In the genomic region with DNA sequence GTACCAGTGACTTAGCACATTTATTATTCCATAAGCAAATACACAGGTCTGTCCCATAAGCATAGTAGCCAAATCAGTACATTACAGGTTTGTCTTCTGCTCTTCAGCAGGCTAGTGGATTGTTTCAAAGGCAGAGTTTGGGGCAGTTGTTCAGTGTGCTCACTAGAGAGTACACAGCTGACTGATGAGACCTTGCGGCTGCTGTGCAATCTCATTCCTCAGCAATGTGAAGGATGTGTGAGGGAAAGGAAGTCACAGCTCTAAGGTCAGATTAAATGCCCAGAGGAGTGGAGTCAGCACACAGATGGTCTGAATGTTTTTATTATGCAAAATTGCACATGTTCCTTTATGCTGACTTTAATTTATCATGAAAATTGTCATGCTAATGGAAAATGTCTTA, we compare ENCODE assay signal across 28 mouse cellular contexts. TPM values are rescaled to one million over a fixed set of nuclear protein-coding genes. Genes with fewer than 3 reads are reported as not detected.
DNase-seq lines count a peak whose midpoint lies in the region; ATAC-seq and TF ChIP-seq lines count a peak whose summit lies in the region.
"Had no signal": no experiment of that assay in that cellular context is flagged by ENCODE, and none has a peak within 500 bp of the region (broad histone marks: within the 10 kb centered on the region; RNA-seq: fewer than 3 reads in every experiment).

No protein-coding gene starts in this region.

- WGBS in heart, embryonic 10.5 days: 62% methylated on average over 1 of the region's 1 CpGs
- 43% methylated on average over 1 of the region's 1 CpGs for WGBS in heart, embryonic 12.5 days
- WGBS in lung, postnatal 0 days: 60% methylated on average over 1 of the region's 1 CpGs
- WGBS in lung, adult 2 months: 78% methylated on average over 1 of the region's 1 CpGs

- no peak for ATAC-seq in heart, embryonic 12.5 days (ENCODE audit: insufficient number of reproducible peaks, low FRiP score)
- ATAC-seq in lung, postnatal 0 days: peak; percentile 55
- ATAC-seq: forebrain, embryonic 15.5 days; hindbrain, postnatal 0 days; intestine, embryonic 16.5 days had no signal

- no peak overlapping the region for H3K4me2 ChIP-seq in heart, embryonic 12.5 days
- H3K4me2 ChIP-seq in lung, postnatal 0 days (replicated peaks; ENCODE audit: low read depth, low read length): no peak overlapping the region
- H3K4me2 ChIP-seq: embryonic facial prominence, embryonic 13.5 days; forebrain, embryonic 12.5 days; forebrain, embryonic 15.5 days; hindbrain, embryonic 14.5 days had no signal

- no peak overlapping the region for H3K9ac ChIP-seq in heart, embryonic 12.5 days
- H3K9ac ChIP-seq in lung, postnatal 0 days (replicated peaks; ENCODE audit: low read depth): no peak overlapping the region
- H3K9ac ChIP-seq: embryonic facial prominence, embryonic 13.5 days; forebrain, embryonic 12.5 days; forebrain, embryonic 15.5 days; hindbrain, embryonic 14.5 days had no signal

- DNase-seq in adrenal gland, adult 2 months: peak; percentile 39
- no peak for DNase-seq in adrenal gland, adult 8-10 months
- DNase-seq in heart, embryonic 10.5 days (ENCODE audit: low spot score): peak; percentile 68
- DNase-seq in lung, postnatal 0 days (ENCODE audit: low spot score): peak; percentile 29
- no peak for DNase-seq in lung, adult 2 months
- peak; percentile 27 for DNase-seq in lung, postnatal 36 days
- no peak for DNase-seq in urinary bladder, postnatal 10 days (ENCODE audit: low spot score)
- DNase-seq: B cell, adult 2 months; cerebellum, postnatal 10 days; cerebellum, postnatal 36 days; embryo, embryonic 11 days; gastrocnemius, postnatal 25 days; heart, postnatal 4 days had no signal

- TF ChIP-seq EP300 in lung, postnatal 0 days (IDR thresholded peaks at IDR 0.05): no peak

- no peaks in the 10 kb centered on the region for H3K9me3 ChIP-seq in heart, embryonic 10.5 days
- H3K9me3 ChIP-seq in heart, embryonic 12.5 days (replicated peaks): no peaks in the 10 kb centered on the region
- no peaks in the 10 kb centered on the region for H3K9me3 ChIP-seq in lung, postnatal 0 days (ENCODE audit: low read length)
- H3K9me3 ChIP-seq: embryonic facial prominence, embryonic 13.5 days; forebrain, embryonic 12.5 days; forebrain, embryonic 15.5 days; G1E had no signal

- H3K36me3 ChIP-seq in heart, embryonic 10.5 days: peaks cover 64% of the 10 kb centered on the region
- H3K36me3 ChIP-seq in heart, embryonic 12.5 days: peaks cover 58% of the 10 kb centered on the region
- H3K36me3 ChIP-seq in lung, postnatal 0 days (ENCODE audit: insufficient read depth, low read length): peaks cover 25% of the 10 kb centered on the region

- no peak overlapping the region for H3K4me3 ChIP-seq in heart, embryonic 10.5 days
- H3K4me3 ChIP-seq in heart, embryonic 12.5 days: no peak overlapping the region
- no peak overlapping the region for H3K4me3 ChIP-seq in lung, postnatal 0 days (ENCODE audit: low read depth, low read length)
- no peak overlapping the region for H3K4me3 ChIP-seq in lung, adult 2 months (replicated peaks; ENCODE audit: extremely low read depth, low read depth, low read length)
- H3K4me3 ChIP-seq: embryonic facial prominence, embryonic 10.5 days; embryonic facial prominence, embryonic 13.5 days; erythroblast, embryonic 14.5 days; forebrain, embryonic 12.5 days; forebrain, embryonic 15.5 days had no signal

- no peak overlapping the region for H3K27ac ChIP-seq in heart, embryonic 10.5 days
- no peak overlapping the region for H3K27ac ChIP-seq in heart, embryonic 12.5 days (ENCODE audit: poor library complexity, severe bottlenecking)
- no peak overlapping the region for H3K27ac ChIP-seq in lung, postnatal 0 days (ENCODE audit: low read length)
- H3K27ac ChIP-seq: embryonic facial prominence, embryonic 10.5 days; embryonic facial prominence, embryonic 13.5 days; forebrain, embryonic 12.5 days; forebrain, embryonic 15.5 days; hindbrain, embryonic 14.5 days; hindbrain, postnatal 0 days had no signal

- no peak for TF ChIP-seq POLR2A in lung, adult 2 months (IDR thresholded peaks at IDR 0.05; ENCODE audit: borderline replicate concordance, extremely low read depth, low read depth, low read length)

- H3K4me1 ChIP-seq in heart, embryonic 10.5 days: peaks cover 7% of the 10 kb centered on the region
- H3K4me1 ChIP-seq in heart, embryonic 12.5 days (replicated peaks): peaks cover 12% of the 10 kb centered on the region
- H3K4me1 ChIP-seq in lung, postnatal 0 days (ENCODE audit: insufficient read depth, low read depth, low read length): peaks cover 3% of the 10 kb centered on the region; the same call in 1 of the 2 replicates
- H3K4me1 ChIP-seq in lung, adult 2 months (ENCODE audit: control insufficient read depth, insufficient read depth, low read length): peaks cover 2% of the 10 kb centered on the region; the same call in 1 of the 2 replicates

- no peaks in the 10 kb centered on the region for H3K27me3 ChIP-seq in heart, embryonic 10.5 days (ENCODE audit: insufficient read depth, poor library complexity, severe bottlenecking)
- no peaks in the 10 kb centered on the region for H3K27me3 ChIP-seq in heart, embryonic 12.5 days (replicated peaks)
- H3K27me3 ChIP-seq in lung, postnatal 0 days (replicated peaks; ENCODE audit: insufficient read depth, low read length): no peaks in the 10 kb centered on the region
- H3K27me3 ChIP-seq: CH12.LX; embryonic facial prominence, embryonic 13.5 days; forebrain, embryonic 12.5 days; forebrain, embryonic 15.5 days; Patski had no signal

- TF ChIP-seq CTCF in lung, postnatal 0 days (IDR thresholded peaks at IDR 0.05): no peak
- no peak for TF ChIP-seq CTCF in lung, adult 2 months (IDR thresholded peaks at IDR 0.05; ENCODE audit: insufficient read depth, low read length)

RNA-seq across cellular contexts. Expression of a gene that starts 5.9 kb away (rescaled TPM):
- total RNA-seq in adrenal gland, adult 2 months (2021): 10 to 100 TPM; 10.7 to 13.2 TPM
- 1.2 and 1.5 TPM in 2 replicates for polyA plus RNA-seq in adrenal gland, adult 2 months (2012; rRNA removed)
- total RNA-seq in adrenal gland, adult 8-10 months (2022): 10 to 100 TPM; 10.6 to 13.3 (median 11.8) TPM
- polyA plus RNA-seq in heart, embryonic 10.5 days (2016; fragmentation: Nextera tagmentation; extraction: Ambion mirVana): 12.7 and 18.9 TPM in 2 replicates
- polyA plus RNA-seq in heart, embryonic 12.5 days (2016; fragmentation: Nextera tagmentation; extraction: Ambion mirVana): 12.6 and 13.7 TPM in 2 replicates
- 8.9 and 10.0 TPM in 2 replicates for polyA plus RNA-seq in lung, postnatal 0 days (2015; fragmentation: Nextera tagmentation; extraction: Ambion mirVana)
- 1.1 and 2.2 TPM in 2 replicates for polyA plus RNA-seq in lung, adult 2 months (2012; rRNA removed)

RNA-seq across cellular contexts. Expression of a gene that starts 9.4 kb away (rescaled TPM):
- total RNA-seq in adrenal gland, adult 2 months (2021): not detected
- not detected in 2 replicates for polyA plus RNA-seq in adrenal gland, adult 2 months (2012; rRNA removed)
- not detected for total RNA-seq in adrenal gland, adult 8-10 months (2022)
- 0.30 and 0.82 TPM in 2 replicates for polyA plus RNA-seq in heart, embryonic 10.5 days (2016; fragmentation: Nextera tagmentation; extraction: Ambion mirVana)
- 0.53 and 0.72 TPM in 2 replicates for polyA plus RNA-seq in heart, embryonic 12.5 days (2016; fragmentation: Nextera tagmentation; extraction: Ambion mirVana)
- polyA plus RNA-seq in lung, postnatal 0 days (2015; fragmentation: Nextera tagmentation; extraction: Ambion mirVana): 2.5 and 3.3 TPM in 2 replicates
- polyA plus RNA-seq in lung, adult 2 months (2012; rRNA removed): not detected in 2 replicates
- total RNA-seq: adrenal gland, postnatal 4 days; granulocyte monocyte progenitor cell, adult 5-6 weeks; hindbrain, postnatal 0 days had no signal
- polyA plus RNA-seq: erythroblast, embryonic 14.5 days; G1E; inflammation-experienced regulatory T-cells, adult 6 months had no signal

RNA-seq across cellular contexts. Expression of a gene that starts 42.5 kb away (rescaled TPM):
- 10 to 100 TPM; 42.6 to 69.1 TPM for total RNA-seq in adrenal gland, adult 2 months (2021)
- polyA plus RNA-seq in adrenal gland, adult 2 months (2012; rRNA removed): 7.9 and 9.2 TPM in 2 replicates
- total RNA-seq in adrenal gland, adult 8-10 months (2022): 10 to 100 TPM; 45.2 to 72.2 (median 59.7) TPM
- polyA plus RNA-seq in heart, embryonic 10.5 days (2016; fragmentation: Nextera tagmentation; extraction: Ambion mirVana): 39.0 and 39.9 TPM in 2 replicates
- 36.1 and 36.5 TPM in 2 replicates for polyA plus RNA-seq in heart, embryonic 12.5 days (2016; fragmentation: Nextera tagmentation; extraction: Ambion mirVana)
- polyA plus RNA-seq in lung, postnatal 0 days (2015; fragmentation: Nextera tagmentation; extraction: Ambion mirVana): 35.0 and 37.0 TPM in 2 replicates
- polyA plus RNA-seq in lung, adult 2 months (2012; rRNA removed): 5.0 and 6.8 TPM in 2 replicates

Comparison
In these comparisons a context has a peak if more than half of its experiments do, and no peak if none do; other contexts are left out.
1. DNase-seq: peak in adrenal gland, adult 2 months (single experiment), heart, embryonic 10.5 days (single experiment), lung, postnatal 0 days (single experiment) and lung, postnatal 36 days (single experiment); none in adrenal gland, adult 8-10 months (single experiment), lung, adult 2 months (single experiment) and urinary bladder, postnatal 10 days (single experiment).